ENCODE assay signal across 21 mouse cellular contexts in genomic region chr3:139162658-139163057, GRCm38 (mm10). TPM values are rescaled to one million over a fixed set of nuclear protein-coding genes. Genes with fewer than 3 reads are reported as not detected.
"Had no signal": no experiment of that assay in that cellular context is flagged by ENCODE, and none has a peak within 500 bp of the region (broad histone marks: within the 10 kb centered on the region; RNA-seq: fewer than 3 reads in every experiment).

No protein-coding gene starts in this region.

- H3K27ac ChIP-seq: liver, embryonic 13.5 days; liver, embryonic 15.5 days; macrophage; midbrain, embryonic 13.5 days; midbrain, embryonic 15.5 days; neural tube, embryonic 12.5 days had no signal

- H3K4me2 ChIP-seq: liver, embryonic 11.5 days; liver, embryonic 13.5 days; liver, embryonic 15.5 days; midbrain, embryonic 11.5 days; midbrain, embryonic 13.5 days; midbrain, embryonic 15.5 days; neural tube, embryonic 12.5 days had no signal

- H3K27me3 ChIP-seq: liver, embryonic 13.5 days; liver, embryonic 15.5 days; megakaryocyte, embryonic 14.5 days; midbrain, embryonic 13.5 days; midbrain, embryonic 15.5 days; neural tube, embryonic 12.5 days had no signal

- H3K9me3 ChIP-seq: liver, embryonic 13.5 days; liver, embryonic 15.5 days; midbrain, embryonic 13.5 days; midbrain, embryonic 15.5 days; neural tube, embryonic 12.5 days had no signal

- H3K36me3 ChIP-seq: liver, embryonic 13.5 days; liver, embryonic 15.5 days; midbrain, embryonic 13.5 days; midbrain, embryonic 15.5 days; neural tube, embryonic 12.5 days had no signal

- ATAC-seq: liver, postnatal 0 days; midbrain, embryonic 13.5 days; midbrain, embryonic 15.5 days had no signal

- H3K4me3 ChIP-seq: liver, embryonic 13.5 days; liver, embryonic 15.5 days; megakaryocyte, embryonic 14.5 days; midbrain, embryonic 13.5 days; midbrain, embryonic 15.5 days; neural tube, embryonic 12.5 days had no signal

- DNase-seq: liver; liver, embryonic 13.5 days; liver, postnatal 0 days; right cerebral cortex, postnatal 4 days; spleen, adult 18-20 months; thymus, adult 18-20 months; thymus, postnatal 14 days; thymus, postnatal 36 days had no signal

- H3K9ac ChIP-seq: liver, embryonic 13.5 days; liver, embryonic 15.5 days; liver, postnatal 0 days; midbrain, embryonic 13.5 days; midbrain, embryonic 15.5 days; neural tube, embryonic 12.5 days had no signal

- H3K4me1 ChIP-seq: liver, embryonic 13.5 days; liver, embryonic 15.5 days; megakaryocyte, embryonic 14.5 days; midbrain, embryonic 13.5 days; midbrain, embryonic 15.5 days; neural tube, embryonic 12.5 days had no signal

RNA-seq across cellular contexts. Expression of gene Stpg2, which starts 42.8 kb away (rescaled TPM):
- polyA plus RNA-seq: liver, embryonic 11.5 days; liver, embryonic 13.5 days; liver, embryonic 15.5 days; liver, postnatal 0 days; macrophage; neural tube, embryonic 12.5 days; neural tube, embryonic 14.5 days; small intestine, adult 2 months; stomach, embryonic 14.5 days; stomach, embryonic 16.5 days; thymus, postnatal 0 days had no signal
